24 mouse cellular contexts compared by ENCODE assay signal in genomic region chr14:54920076-54920685, GRCm38 (mm10). TPM values are rescaled to one million over a fixed set of nuclear protein-coding genes. Genes with fewer than 3 reads are reported as not detected.
"Had no signal": no experiment of that assay in that cellular context is flagged by ENCODE, and none has a peak within 500 bp of the region (broad histone marks: within the 10 kb centered on the region; RNA-seq: fewer than 3 reads in every experiment).

No protein-coding gene starts in this region.

- H3K27me3 ChIP-seq: midbrain, embryonic 12.5 days; neural tube, embryonic 13.5 days; neural tube, embryonic 15.5 days had no signal

- H3K27ac ChIP-seq: midbrain, embryonic 10.5 days; midbrain, embryonic 12.5 days; neural tube, embryonic 13.5 days; neural tube, embryonic 15.5 days had no signal

- H3K9me3 ChIP-seq: neural tube, embryonic 15.5 days had no signal

- ATAC-seq: midbrain, embryonic 16.5 days had no signal

- H3K4me3 ChIP-seq: midbrain, embryonic 12.5 days; myocyte; neural tube, embryonic 13.5 days; neural tube, embryonic 15.5 days had no signal

- H3K9ac ChIP-seq: lung, embryonic 14.5 days; midbrain, embryonic 12.5 days; neural tube, embryonic 13.5 days; neural tube, embryonic 15.5 days had no signal

- DNase-seq: lung, adult 18-20 months; lung, embryonic 14.5 days; lung, postnatal 10 days; lung, postnatal 4 days; midbrain, embryonic 14.5 days; retina, postnatal 1 day; right cerebral cortex, adult 18-20 months; right cerebral cortex, postnatal 25 days; right cerebral cortex, postnatal 4 days; spleen, adult 18-20 months; thymus, adult 18-20 months; thymus, postnatal 14 days; thymus, postnatal 36 days had no signal

- H3K4me2 ChIP-seq: lung, embryonic 14.5 days; midbrain, embryonic 12.5 days; neural tube, embryonic 13.5 days; neural tube, embryonic 15.5 days had no signal

RNA-seq across cellular contexts. Expression of gene Il25, which starts 12.3 kb away (rescaled TPM):
- polyA plus RNA-seq: lung, embryonic 14.5 days; lung, embryonic 16.5 days; midbrain, embryonic 10.5 days; midbrain, embryonic 12.5 days; midbrain, embryonic 14.5 days; neural tube, embryonic 11.5 days; stomach, embryonic 14.5 days; stomach, embryonic 16.5 days; thymus, postnatal 0 days had no signal

RNA-seq across cellular contexts. Expression of gene Cmtm5, which starts 15.9 kb away (rescaled TPM):
- polyA plus RNA-seq: myocyte had no signal
